Mouse (Mus musculus) hindbrain, embryonic 14.5 days (tissue): ENCODE measurements around the gene Amelx. TPM values are rescaled to one million over a fixed set of nuclear protein-coding genes. Genes with fewer than 3 reads are reported as not detected.

ENCODE experiments used
- ATAC-seq: fragments of 200-750 bp; cut with Nextera tagmentation; 2 replicates; pipeline ENCODE4 v1.8.0; 2017; ENCODE audit warnings: moderate number of reproducible peaks, mild to moderate bottlenecking, moderate TSS enrichment, moderate library complexity; ENCODE audit not compliant: low FRiP score
- DNase-seq: peaks from one replicate; pipeline ENCODE4 v3.0.0-alpha.2; 2015; ENCODE audit warnings: low spot score
- H3K27ac ChIP-seq: fragments of 300-500 bp; sonication (generic); 2 replicates; pipeline ENCODE4 v1.5.1; 2014; ENCODE audit warnings: mild to moderate bottlenecking, moderate library complexity
- H3K27me3 ChIP-seq: fragments of 300-500 bp; sonication (generic); 2 replicates; pipeline ENCODE4 v1.6.1; 2014; ENCODE audit warnings: mild to moderate bottlenecking, low read length, mixed read lengths; ENCODE audit not compliant: control insufficient read depth, insufficient read depth
- H3K36me3 ChIP-seq: fragments of 300-500 bp; sonication (generic); replicated peaks from 2 replicates; pipeline ENCODE4 v1.6.1; 2014; ENCODE audit not compliant: control insufficient read depth, insufficient read depth
- H3K4me1 ChIP-seq: fragments of 300-500 bp; sonication (generic); replicated peaks from 2 replicates; pipeline ENCODE4 v1.6.1; 2014; ENCODE audit warnings: antibody characterized with exemption, low read length, mixed read lengths; ENCODE audit not compliant: control insufficient read depth, insufficient read depth
- H3K4me2 ChIP-seq: fragments of 300-500 bp; sonication (generic); replicated peaks from 2 replicates; pipeline ENCODE4 v1.6.1; 2014; ENCODE audit warnings: mild to moderate bottlenecking, moderate library complexity
- H3K4me3 ChIP-seq: fragments of 300-500 bp; sonication (generic); replicated peaks from 2 replicates; pipeline ENCODE4 v1.5.1; 2014; ENCODE audit warnings: mild to moderate bottlenecking, low read length
- H3K9ac ChIP-seq: fragments of 300-500 bp; sonication (generic); 2 replicates; pipeline ENCODE4 v1.6.1; 2014
- H3K9me3 ChIP-seq: fragments of 300-500 bp; sonication (generic); 2 replicates; pipeline ENCODE4 v1.6.1; 2016; ENCODE audit warnings: low read length; ENCODE audit not compliant: control insufficient read depth
- WGBS: fragments of 180-500 bp; shearing (Covaris S2); extraction: QIAGEN DNeasy Blood & Tissue Kit; methylation state at CpG from one replicate; pipeline ENCODE4 v1.1.7; 2014; 5-methylcytosine and 5-hydroxymethylcytosine counted together
- polyA plus RNA-seq: library from polyadenylated mRNA; unstranded; fragments of >200 nt; fragmentation: Nextera tagmentation; extraction: Ambion mirVana; gene quantifications from 2 replicates; pipeline ENCODE4 v1.2.1, GENCODE M21; 2014

Gene Amelx
- not detected in 2 replicates for polyA plus RNA-seq

- no peaks in the 10 kb centered on the region for H3K9me3 ChIP-seq
- H3K4me1 ChIP-seq: no peaks in the 10 kb centered on the region
- no peak for DNase-seq
- no peak within 1 kb of the TSS for H3K4me3 ChIP-seq
- H3K4me2 ChIP-seq: no peak within 1 kb of the TSS
- no peaks in the 10 kb centered on the region for H3K36me3 ChIP-seq
- no peak within 1 kb of the TSS for H3K27ac ChIP-seq
- H3K27me3 ChIP-seq: peaks cover 5% of the 10 kb centered on the region
- 79% methylated on average over 5 of the region's 5 CpGs for WGBS
- H3K9ac ChIP-seq: no peak within 1 kb of the TSS
- ATAC-seq: no peak
Measured at GRCm38 (mm10) chrX:169187100-169187499, at the start of gene Amelx. Gene Amelx, minus strand, starts transcription at chrX:169187200.

- Histone ChIP-seq H3K9me3 (no peaks in the 10 kb centered on the region), H3K27ac (no peak overlapping the region), H3K27me3 (peaks cover 8% of the 10 kb centered on the region; the same call in 1 of the 2 replicates), H3K4me3 (no peak overlapping the region), H3K4me1 (no peaks in the 10 kb centered on the region), H3K36me3 (no peaks in the 10 kb centered on the region), H3K9ac (no peak overlapping the region), H3K4me2 (no peak overlapping the region)
- DNase-seq (no peak), ATAC-seq (no peak)
- WGBS: 87% methylated on average over 3 of the region's 3 CpGs
Measured at GRCm38 (mm10) chrX:169222357-169223062, 35.5 kb upstream of the Amelx start.

GRCm38 (mm10) chrX:169220064-169220463, 33.1 kb upstream of the Amelx start:
- 72% methylated on average over 8 of the region's 8 CpGs for WGBS
- H3K36me3 ChIP-seq: no peaks in the 10 kb centered on the region
- H3K27ac ChIP-seq: no peak overlapping the region
- DNase-seq (no peak), ATAC-seq (no peak)
- no peak overlapping the region for H3K9ac ChIP-seq
- no peaks in the 10 kb centered on the region for H3K4me1 ChIP-seq
- H3K27me3 ChIP-seq: peaks cover 8% of the 10 kb centered on the region; the same call in 1 of the 2 replicates
- no peak overlapping the region for H3K4me2 ChIP-seq
- no peak overlapping the region for H3K4me3 ChIP-seq
- no peaks in the 10 kb centered on the region for H3K9me3 ChIP-seq

- H3K36me3 ChIP-seq: no peaks in the 10 kb centered on the region
- no peaks in the 10 kb centered on the region for H3K9me3 ChIP-seq
- no peak overlapping the region for H3K27ac ChIP-seq
- WGBS: 69% methylated on average over 3 of the region's 3 CpGs
- H3K27me3 ChIP-seq: peaks cover 35% of the 10 kb centered on the region; the same call in 1 of the 2 replicates
- no peak for ATAC-seq
- no peak for DNase-seq
- H3K9ac ChIP-seq: no peak overlapping the region
- H3K4me2 ChIP-seq: no peak overlapping the region
- no peaks in the 10 kb centered on the region for H3K4me1 ChIP-seq
- no peak overlapping the region for H3K4me3 ChIP-seq
Measured at GRCm38 (mm10) chrX:169210019-169210418, 23.0 kb upstream of the Amelx start.

- H3K9ac ChIP-seq: no peak overlapping the region
- H3K4me3 ChIP-seq: no peak overlapping the region
- DNase-seq: no peak
- H3K27me3 ChIP-seq: peaks cover 12% of the 10 kb centered on the region; the same call in 1 of the 2 replicates
- no peak overlapping the region for H3K4me2 ChIP-seq
- no peak for ATAC-seq
- H3K27ac ChIP-seq: no peak overlapping the region
- H3K36me3 ChIP-seq: no peaks in the 10 kb centered on the region
- H3K4me1 ChIP-seq: no peaks in the 10 kb centered on the region
- WGBS: 67% methylated on average over 2 of the region's 2 CpGs
- H3K9me3 ChIP-seq: no peaks in the 10 kb centered on the region
Measured at GRCm38 (mm10) chrX:169178634-169179033, 8.4 kb downstream of the Amelx start.

- no peaks in the 10 kb centered on the region for H3K9me3 ChIP-seq
Measured at GRCm38 (mm10) chrX:169173796-169174195, 13.2 kb downstream of the Amelx start.

GRCm38 (mm10) chrX:169170981-169171380, 16.0 kb downstream of the Amelx start:
- Histone ChIP-seq H3K4me1 (no peaks in the 10 kb centered on the region), H3K4me2 (no peak overlapping the region), H3K4me3 (no peak overlapping the region), H3K36me3 (no peaks in the 10 kb centered on the region), H3K27ac (no peak overlapping the region), H3K9ac (no peak overlapping the region), H3K27me3 (peaks cover 10% of the 10 kb centered on the region; the same call in 1 of the 2 replicates), H3K9me3 (no peaks in the 10 kb centered on the region)
- ATAC-seq: no peak
- 80% methylated on average over 2 of the region's 2 CpGs for WGBS
- no peak for DNase-seq

More at GRCm38 (mm10) chrX:169173796-169174195, 13.2 kb downstream of the Amelx start:
- WGBS: 83% methylated on average over 1 of the region's 1 CpGs
- no peaks in the 10 kb centered on the region for H3K4me1 ChIP-seq
- ATAC-seq (no peak), DNase-seq (no peak)
- H3K4me2 ChIP-seq: no peak overlapping the region
- H3K9ac ChIP-seq: no peak overlapping the region
- no peaks in the 10 kb centered on the region for H3K36me3 ChIP-seq
- H3K27ac ChIP-seq: no peak overlapping the region
- no peak overlapping the region for H3K4me3 ChIP-seq
- peaks cover 10% of the 10 kb centered on the region; the same call in 1 of the 2 replicates for H3K27me3 ChIP-seq

GRCm38 (mm10) chrX:169158385-169158784, 28.6 kb downstream of the Amelx start:
- H3K27me3 ChIP-seq: no peaks in the 10 kb centered on the region; the same call in 1 of the 2 replicates
- ATAC-seq (no peak), DNase-seq (no peak)
- H3K4me3 ChIP-seq: no peak overlapping the region
- H3K4me1 ChIP-seq: no peaks in the 10 kb centered on the region
- WGBS: 86% methylated on average over 6 of the region's 6 CpGs
- H3K4me2 ChIP-seq: no peak overlapping the region
- no peaks in the 10 kb centered on the region for H3K36me3 ChIP-seq
- H3K9me3 ChIP-seq: no peaks in the 10 kb centered on the region
- H3K9ac ChIP-seq: no peak overlapping the region
- no peak overlapping the region for H3K27ac ChIP-seq

GRCm38 (mm10) chrX:169153805-169154204, 33.2 kb downstream of the Amelx start:
- Histone ChIP-seq H3K27me3 (no peaks in the 10 kb centered on the region; the same call in 1 of the 2 replicates), H3K36me3 (no peaks in the 10 kb centered on the region), H3K9ac (no peak overlapping the region), H3K4me3 (no peak overlapping the region), H3K4me2 (no peak overlapping the region), H3K9me3 (no peaks in the 10 kb centered on the region), H3K27ac (no peak overlapping the region), H3K4me1 (no peaks in the 10 kb centered on the region)
- DNase-seq: no peak
- no peak for ATAC-seq
